Mouse (Mus musculus): ENCODE measurements around the gene Ism2. TPM values are rescaled to one million over a fixed set of nuclear protein-coding genes. Genes with fewer than 3 reads are reported as not detected.

Ism2 gene
- polyA plus RNA-seq, 1 experiment from 2014 or later: 1.9 TPM

Small RNAs within 50 kb of the gene (microRNA-seq; reads per million reads assigned to microRNA genes)
- not detected for gene Gm47293

Other genes with a start within 250 kb of the Ism2 start
- gene Ngb, start 197.2 kb downstream of the Ism2 start, polyA plus RNA-seq (2015; fragmentation: Nextera tagmentation; extraction: Ambion mirVana): 4.9 TPM in 2 replicates
- 29.3 and 30.0 TPM in 2 replicates for gene Gstz1, start 152.5 kb downstream of the Ism2 start, polyA plus RNA-seq (2015; fragmentation: Nextera tagmentation; extraction: Ambion mirVana)
- 14.7 and 14.8 TPM in 2 replicates for gene Pomt2, start 151.7 kb downstream of the Ism2 start, polyA plus RNA-seq (2015; fragmentation: Nextera tagmentation; extraction: Ambion mirVana)
- 2.0 and 2.4 TPM in 2 replicates for gene Samd15, start 100.0 kb downstream of the Ism2 start, polyA plus RNA-seq (2015; fragmentation: Nextera tagmentation; extraction: Ambion mirVana)
- gene Tmed8, start 99.3 kb downstream of the Ism2 start, polyA plus RNA-seq (2015; fragmentation: Nextera tagmentation; extraction: Ambion mirVana): 5.2 and 5.7 TPM in 2 replicates
- gene Noxred1, start 61.0 kb downstream of the Ism2 start, polyA plus RNA-seq (2015; fragmentation: Nextera tagmentation; extraction: Ambion mirVana): 1.1 and 1.2 TPM in 2 replicates
- 52.2 and 55.2 TPM in 2 replicates for gene Vipas39, start 33.4 kb downstream of the Ism2 start, polyA plus RNA-seq (2015; fragmentation: Nextera tagmentation; extraction: Ambion mirVana)
- gene Ahsa1, start 33.2 kb downstream of the Ism2 start, polyA plus RNA-seq (2015; fragmentation: Nextera tagmentation; extraction: Ambion mirVana): 208 and 221 TPM in 2 replicates
- gene Sptlc2, start 88.7 kb upstream of the Ism2 start, polyA plus RNA-seq (2015; fragmentation: Nextera tagmentation; extraction: Ambion mirVana): 57.6 and 63.6 TPM in 2 replicates
- 242 and 258 TPM in 2 replicates for gene Slirp, start 144.2 kb upstream of the Ism2 start, polyA plus RNA-seq (2015; fragmentation: Nextera tagmentation; extraction: Ambion mirVana)
- 36.6 and 37.5 TPM in 2 replicates for gene Alkbh1, start 144.3 kb upstream of the Ism2 start, polyA plus RNA-seq (2015; fragmentation: Nextera tagmentation; extraction: Ambion mirVana)
- 93.4 and 103 TPM in 2 replicates for gene Snw1, start 172.6 kb upstream of the Ism2 start, polyA plus RNA-seq (2015; fragmentation: Nextera tagmentation; extraction: Ambion mirVana)
- not detected in 2 replicates for gene Gm5788, start 195.0 kb upstream of the Ism2 start, polyA plus RNA-seq (2015; fragmentation: Nextera tagmentation; extraction: Ambion mirVana)
- not detected in 2 replicates for gene Gm8300, start 214.6 kb upstream of the Ism2 start, polyA plus RNA-seq (2015; fragmentation: Nextera tagmentation; extraction: Ambion mirVana)